Mouse (Mus musculus) ES-Bruce4 (cell line): Measurements from ENCODE around the gene Ntrk2.

ENCODE experiments used
- CTCF ChIP-seq: IDR thresholded peaks from one replicate; pipeline ENCODE4 v1.8.1; 2011; ENCODE audit warnings: low read depth, low read length
- EP300 ChIP-seq: IDR thresholded peaks from 2 replicates; pipeline ENCODE4 v1.6.1; 2011; ENCODE audit warnings: low read depth, low read length; ENCODE audit not compliant: insufficient read depth
- POLR2A ChIP-seq: IDR thresholded peaks from one replicate; pipeline ENCODE4 v1.8.1; 2011; ENCODE audit warnings: low read length; ENCODE audit not compliant: insufficient read depth

- no peak for TF ChIP-seq POLR2A
- no peak for TF ChIP-seq CTCF
- TF ChIP-seq EP300 = no peak
Observed at GRCm38 (mm10) chr13:58866776-58867435, 60.5 kb downstream of the Ntrk2 start.
